Mouse (Mus musculus): ENCODE results near the gene Selenos. TPM values are rescaled to one million over a fixed set of nuclear protein-coding genes. Genes with fewer than 3 reads are reported as not detected.

The Selenos gene
- polyA plus RNA-seq (2015; fragmentation: Nextera tagmentation; extraction: Ambion mirVana) = 122 and 123 TPM in 2 replicates

GRCm38 (mm10) chr7:66079364-66080230, at the start of gene Selenos:
TSS of gene Selenos (plus strand) at chr7:66079649.
- Histone ChIP-seq H3K27ac (ENCODE audit: low read length) (peak within 1 kb of the TSS; percentile 84), H3K4me2 (ENCODE audit: low read depth, low read length) (peak within 1 kb of the TSS; percentile 84), H3K4me3 (ENCODE audit: low read length) (peak within 1 kb of the TSS; percentile 75), H3K9me3 (ENCODE audit: control insufficient read depth, low read length) (no peaks in the 10 kb centered on the region), H3K36me3 (ENCODE audit: control insufficient read depth, insufficient read depth, low read length) (peaks cover 34% of the 10 kb centered on the region), H3K27me3 (ENCODE audit: control insufficient read depth, insufficient read depth, low read depth, low read length) (no peaks in the 10 kb centered on the region), H3K9ac (ENCODE audit: low read length) (peak within 1 kb of the TSS; percentile 78), H3K4me1 (replicated peaks; ENCODE audit: control insufficient read depth, insufficient read depth, low read length) (peaks cover 13% of the 10 kb centered on the region)
- WGBS = under 1% methylated on average over 64 of the region's 65 CpGs
- peak; percentile 100 for ATAC-seq (ENCODE audit: low read depth)

- no peak overlapping the region for H3K27ac ChIP-seq (ENCODE audit: low read length)
- no peaks in the 10 kb centered on the region for H3K27me3 ChIP-seq (ENCODE audit: control insufficient read depth, insufficient read depth, low read depth, low read length)
- H3K9ac ChIP-seq (ENCODE audit: low read length) = no peak overlapping the region
- H3K9me3 ChIP-seq (ENCODE audit: control insufficient read depth, low read length) = no peaks in the 10 kb centered on the region
- no peaks in the 10 kb centered on the region for H3K36me3 ChIP-seq (ENCODE audit: control insufficient read depth, insufficient read depth, low read length)
- H3K4me3 ChIP-seq (ENCODE audit: low read length) = no peak overlapping the region
- H3K4me1 ChIP-seq (replicated peaks; ENCODE audit: control insufficient read depth, insufficient read depth, low read length) = no peaks in the 10 kb centered on the region
- WGBS = 52% methylated on average over 8 of the region's 8 CpGs
- no peak for ATAC-seq (ENCODE audit: low read depth)
- no peak overlapping the region for H3K4me2 ChIP-seq (ENCODE audit: low read depth, low read length)
Observed at GRCm38 (mm10) chr7:66036809-66037208, 42.6 kb upstream of the Selenos start.

GRCm38 (mm10) chr7:66038261-66038660, 41.2 kb upstream of the Selenos start:
- Histone ChIP-seq H3K9ac (ENCODE audit: low read length) (no peak overlapping the region), H3K4me2 (ENCODE audit: low read depth, low read length) (no peak overlapping the region), H3K4me1 (replicated peaks; ENCODE audit: control insufficient read depth, insufficient read depth, low read length) (no peaks in the 10 kb centered on the region), H3K36me3 (ENCODE audit: control insufficient read depth, insufficient read depth, low read length) (no peaks in the 10 kb centered on the region), H3K27me3 (ENCODE audit: control insufficient read depth, insufficient read depth, low read depth, low read length) (no peaks in the 10 kb centered on the region), H3K27ac (ENCODE audit: low read length) (no peak overlapping the region), H3K4me3 (ENCODE audit: low read length) (no peak overlapping the region), H3K9me3 (ENCODE audit: control insufficient read depth, low read length) (no peaks in the 10 kb centered on the region)
- no peak for ATAC-seq (ENCODE audit: low read depth)
- WGBS = 71% methylated on average over 3 of the region's 3 CpGs

GRCm38 (mm10) chr7:66038730-66039129, 40.7 kb upstream of the Selenos start:
- no peak overlapping the region for H3K4me2 ChIP-seq (ENCODE audit: low read depth, low read length)
- WGBS = 75% methylated on average over 11 of the region's 11 CpGs
- no peak overlapping the region for H3K27ac ChIP-seq (ENCODE audit: low read length)
- no peak for ATAC-seq (ENCODE audit: low read depth)
- no peaks in the 10 kb centered on the region for H3K9me3 ChIP-seq (ENCODE audit: control insufficient read depth, low read length)
- H3K27me3 ChIP-seq (ENCODE audit: control insufficient read depth, insufficient read depth, low read depth, low read length) = no peaks in the 10 kb centered on the region
- H3K9ac ChIP-seq (ENCODE audit: low read length) = no peak overlapping the region
- no peak overlapping the region for H3K4me3 ChIP-seq (ENCODE audit: low read length)
- no peaks in the 10 kb centered on the region for H3K4me1 ChIP-seq (replicated peaks; ENCODE audit: control insufficient read depth, insufficient read depth, low read length)
- H3K36me3 ChIP-seq (ENCODE audit: control insufficient read depth, insufficient read depth, low read length) = no peaks in the 10 kb centered on the region

- Histone ChIP-seq H3K27ac (ENCODE audit: low read length) (no peak overlapping the region), H3K4me2 (ENCODE audit: low read depth, low read length) (no peak overlapping the region), H3K36me3 (ENCODE audit: control insufficient read depth, insufficient read depth, low read length) (no peaks in the 10 kb centered on the region), H3K9me3 (ENCODE audit: control insufficient read depth, low read length) (no peaks in the 10 kb centered on the region), H3K27me3 (ENCODE audit: control insufficient read depth, insufficient read depth, low read depth, low read length) (no peaks in the 10 kb centered on the region), H3K4me1 (replicated peaks; ENCODE audit: control insufficient read depth, insufficient read depth, low read length) (no peaks in the 10 kb centered on the region), H3K9ac (ENCODE audit: low read length) (no peak overlapping the region), H3K4me3 (ENCODE audit: low read length) (no peak overlapping the region)
- 74% methylated on average over 18 of the region's 18 CpGs for WGBS
- ATAC-seq (ENCODE audit: low read depth) = no peak
Observed at GRCm38 (mm10) chr7:66040026-66040814, 39.2 kb upstream of the Selenos start.

GRCm38 (mm10) chr7:66043552-66044459, 35.6 kb upstream of the Selenos start, which contains the start of gene Gm45213:
TSS of gene Gm45213 (plus strand) at chr7:66043602.
- WGBS = 63% methylated on average over 10 of the region's 10 CpGs
- Histone ChIP-seq H3K4me2 (ENCODE audit: low read depth, low read length) (no peak within 1 kb of the TSS), H3K4me3 (ENCODE audit: low read length) (no peak within 1 kb of the TSS), H3K9ac (ENCODE audit: low read length) (no peak within 1 kb of the TSS), H3K4me1 (replicated peaks; ENCODE audit: control insufficient read depth, insufficient read depth, low read length) (no peaks in the 10 kb centered on the region), H3K27me3 (ENCODE audit: control insufficient read depth, insufficient read depth, low read depth, low read length) (no peaks in the 10 kb centered on the region), H3K9me3 (ENCODE audit: control insufficient read depth, low read length) (no peaks in the 10 kb centered on the region), H3K27ac (ENCODE audit: low read length) (no peak within 1 kb of the TSS), H3K36me3 (ENCODE audit: control insufficient read depth, insufficient read depth, low read length) (no peaks in the 10 kb centered on the region)
- ATAC-seq (ENCODE audit: low read depth) = no peak

GRCm38 (mm10) chr7:66044617-66045016, 34.8 kb upstream of the Selenos start:
- H3K27ac ChIP-seq (ENCODE audit: low read length) = no peak overlapping the region
- WGBS = 58% methylated on average over 9 of the region's 9 CpGs

GRCm38 (mm10) chr7:66046921-66047918, 32.2 kb upstream of the Selenos start:
- Histone ChIP-seq H3K36me3 (ENCODE audit: control insufficient read depth, insufficient read depth, low read length) (no peaks in the 10 kb centered on the region), H3K27me3 (ENCODE audit: control insufficient read depth, insufficient read depth, low read depth, low read length) (no peaks in the 10 kb centered on the region), H3K4me2 (ENCODE audit: low read depth, low read length) (no peak overlapping the region), H3K4me3 (ENCODE audit: low read length) (no peak overlapping the region), H3K27ac (ENCODE audit: low read length) (no peak overlapping the region), H3K9ac (ENCODE audit: low read length) (no peak overlapping the region), H3K9me3 (ENCODE audit: control insufficient read depth, low read length) (no peaks in the 10 kb centered on the region), H3K4me1 (replicated peaks; ENCODE audit: control insufficient read depth, insufficient read depth, low read length) (no peaks in the 10 kb centered on the region)
- ATAC-seq (ENCODE audit: low read depth) = 0 out of 2 replicates have a peak, but pooled peaks have one; percentile 15
- 57% methylated on average over 17 of the region's 17 CpGs for WGBS

More at GRCm38 (mm10) chr7:66044617-66045016, 34.8 kb upstream of the Selenos start:
- Histone ChIP-seq H3K9ac (ENCODE audit: low read length) (no peak overlapping the region), H3K9me3 (ENCODE audit: control insufficient read depth, low read length) (no peaks in the 10 kb centered on the region), H3K4me1 (replicated peaks; ENCODE audit: control insufficient read depth, insufficient read depth, low read length) (no peaks in the 10 kb centered on the region), H3K36me3 (ENCODE audit: control insufficient read depth, insufficient read depth, low read length) (no peaks in the 10 kb centered on the region), H3K27me3 (ENCODE audit: control insufficient read depth, insufficient read depth, low read depth, low read length) (no peaks in the 10 kb centered on the region), H3K4me2 (ENCODE audit: low read depth, low read length) (no peak overlapping the region), H3K4me3 (ENCODE audit: low read length) (no peak overlapping the region)
- ATAC-seq (ENCODE audit: low read depth) = no peak

Data from lung, embryonic 16.5 days (tissue).